Mouse (Mus musculus): ENCODE results near the gene Sfxn2.

DNA sequence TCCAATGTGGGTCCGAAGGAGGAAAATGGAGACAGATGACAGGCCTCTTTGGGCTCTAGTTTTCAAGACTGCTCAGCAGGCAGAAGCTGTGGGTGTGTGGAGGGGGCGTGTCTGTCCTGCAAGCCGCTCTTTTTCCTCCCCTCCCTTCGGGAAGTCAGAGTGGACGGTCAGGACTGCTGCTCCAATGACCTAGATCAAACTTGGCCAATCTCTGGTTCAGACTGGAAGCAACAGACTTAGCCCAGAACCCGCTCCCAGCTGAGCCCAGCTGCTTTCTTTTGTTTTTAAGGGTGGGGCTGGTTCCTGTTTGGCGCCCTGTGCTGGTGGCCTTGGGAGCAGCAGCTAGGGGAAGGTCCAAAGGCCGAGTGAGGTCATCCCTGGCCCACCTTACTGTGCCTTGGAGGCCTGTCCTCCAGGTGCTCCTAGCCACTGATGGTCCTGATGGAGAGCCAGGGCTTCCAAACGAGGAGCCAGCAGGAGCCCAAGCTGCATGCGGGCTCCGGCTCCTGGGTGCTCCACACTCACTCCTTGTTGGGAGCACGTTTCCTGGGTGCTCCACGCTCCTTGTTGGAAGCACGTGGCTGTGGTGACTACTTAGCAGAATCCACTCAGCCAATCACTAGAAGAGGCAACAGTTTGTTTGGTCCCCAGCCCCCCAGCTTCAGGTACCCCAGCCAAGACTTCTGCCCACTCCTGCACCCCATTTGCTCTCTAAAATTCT, 48.4 kb upstream of the Sfxn2 start:
- no peak for TF ChIP-seq CTCF (IDR thresholded peaks at IDR 0.05; ENCODE audit: extremely low read depth, insufficient read depth, low read length)
- TF ChIP-seq POLR2A (IDR thresholded peaks at IDR 0.05; ENCODE audit: extremely low read depth, insufficient read depth, low read length): no peak

All from cortical plate, adult 2 months (tissue).